Mouse (Mus musculus): ENCODE data around the gene Bahcc1. TPM values are rescaled to one million over a fixed set of nuclear protein-coding genes. Genes with fewer than 3 reads are reported as not detected.

The Bahcc1 gene
- polyA plus RNA-seq, 1 experiment = 12.4 TPM

DNA sequence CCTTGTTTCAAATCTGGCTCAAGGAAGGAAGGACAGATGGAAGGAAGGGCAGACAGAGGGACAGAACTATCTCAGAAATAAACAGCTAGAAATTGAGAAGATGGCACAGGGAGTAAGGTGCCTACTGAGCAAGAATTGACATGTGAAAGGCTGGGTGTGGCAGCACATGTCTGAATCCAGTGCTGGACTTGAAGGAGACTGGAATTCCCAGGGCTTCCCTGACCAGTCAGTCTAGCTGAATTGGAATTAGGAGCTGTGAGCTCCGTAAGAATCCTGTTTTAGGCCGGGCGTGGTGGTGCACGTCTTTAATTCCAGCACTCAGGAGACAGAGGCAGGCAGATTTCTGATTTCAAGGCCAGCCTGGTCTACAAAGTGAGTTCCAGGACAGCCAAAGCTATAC lies 108.9 kb downstream of the Bahcc1 start:
- no peak for TF ChIP-seq POLR2A (IDR thresholded peaks at IDR 0.05; ENCODE audit: borderline replicate concordance, extremely low read depth, low read depth, low read length)
- no peak for TF ChIP-seq CTCF (IDR thresholded peaks at IDR 0.05; ENCODE audit: insufficient read depth, low read length)
- peaks cover 9% of the 10 kb centered on the region for H3K4me1 ChIP-seq (ENCODE audit: control insufficient read depth, insufficient read depth, low read length)
- no peak overlapping the region for H3K4me3 ChIP-seq (replicated peaks; ENCODE audit: extremely low read depth, low read depth, low read length)
- DNase-seq = no peak
- WGBS = 95% methylated on average over 4 of the region's 4 CpGs

Other genes with a start within 250 kb of the Bahcc1 start
- gene Aatk, start 185.8 kb upstream of the Bahcc1 start, polyA plus RNA-seq (2012; rRNA removed) = 28.9 and 38.7 TPM in 2 replicates
- gene Cep131, start 146.1 kb upstream of the Bahcc1 start, polyA plus RNA-seq (2012; rRNA removed) = 8.5 and 9.2 TPM in 2 replicates
- 29.7 and 32.3 TPM in 2 replicates for gene Tepsin, start 134.2 kb upstream of the Bahcc1 start, polyA plus RNA-seq (2012; rRNA removed)
- 41.3 and 54.8 TPM in 2 replicates for gene Ndufaf8, start 134.0 kb upstream of the Bahcc1 start, polyA plus RNA-seq (2012; rRNA removed)
- 132 and 170 TPM in 2 replicates for gene Slc38a10, start 81.6 kb upstream of the Bahcc1 start, polyA plus RNA-seq (2012; rRNA removed)
- gene Actg1, start 115.6 kb downstream of the Bahcc1 start, polyA plus RNA-seq (2012; rRNA removed) = 941 and 1,175 TPM in 2 replicates
- 0.06 and 0.60 TPM in 2 replicates for gene Fscn2, start 128.6 kb downstream of the Bahcc1 start, polyA plus RNA-seq (2012; rRNA removed)
- gene Faap100, start 145.8 kb downstream of the Bahcc1 start, polyA plus RNA-seq (2012; rRNA removed) = 61.9 and 67.1 TPM in 2 replicates
- 39.2 and 49.8 TPM in 2 replicates for gene Nploc4, start 204.8 kb downstream of the Bahcc1 start, polyA plus RNA-seq (2012; rRNA removed)
- 0.06 TPM in 1 of 2 replicates, not detected in the other for gene Tspan10, start 209.7 kb downstream of the Bahcc1 start, polyA plus RNA-seq (2012; rRNA removed)
- 0.45 and 0.57 TPM in 2 replicates for gene Pde6g, start 220.6 kb downstream of the Bahcc1 start, polyA plus RNA-seq (2012; rRNA removed)
- 11.9 and 14.9 TPM in 2 replicates for gene Oxld1, start 225.1 kb downstream of the Bahcc1 start, polyA plus RNA-seq (2012; rRNA removed)
- 11.0 and 14.5 TPM in 2 replicates for gene Ccdc137, start 225.2 kb downstream of the Bahcc1 start, polyA plus RNA-seq (2012; rRNA removed)
- gene Arl16, start 234.7 kb downstream of the Bahcc1 start, polyA plus RNA-seq (2012; rRNA removed) = 15.6 and 17.3 TPM in 2 replicates